Comparison of ENCODE assay signal across 8 mouse cellular contexts in the genomic region with DNA sequence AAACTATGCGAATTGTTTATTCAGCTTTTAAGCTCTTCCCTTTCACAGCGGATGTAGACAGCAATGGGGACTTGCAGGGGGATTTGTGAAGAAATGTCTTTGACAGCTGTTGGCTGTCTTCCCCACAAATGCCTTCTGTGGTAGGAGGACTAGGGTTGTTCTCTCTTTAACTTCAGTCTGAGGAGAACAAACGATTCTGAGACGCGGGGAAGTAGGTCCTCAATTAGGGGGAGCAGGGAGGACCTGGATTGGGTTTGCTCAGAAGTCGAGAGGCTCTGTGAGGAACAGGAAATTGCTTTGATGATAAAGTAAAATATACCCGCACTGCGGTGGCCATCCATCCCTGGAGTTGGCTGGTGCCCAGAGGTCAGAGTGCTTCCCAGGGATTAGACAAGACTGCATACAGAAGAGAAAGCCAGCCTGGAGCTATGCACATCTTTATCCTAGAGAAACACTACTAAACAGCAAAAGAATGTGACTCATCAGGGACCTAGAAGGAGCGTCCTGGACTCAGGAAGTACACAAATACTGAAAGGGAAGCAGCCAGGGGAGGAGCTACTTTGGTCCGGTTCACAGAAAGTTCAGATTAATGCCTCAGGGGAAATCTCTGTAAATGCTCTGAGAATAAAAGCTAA.
DNase-seq lines count a peak whose midpoint lies in the region; ATAC-seq and TF ChIP-seq lines count a peak whose summit lies in the region.

No protein-coding gene starts in this region.

- H3K27ac ChIP-seq in embryonic facial prominence, embryonic 11.5 days (replicated peaks; ENCODE audit: low read depth, low read length) = no peak overlapping the region
- peak overlapping the region; percentile 44 for H3K27ac ChIP-seq in liver, adult 2 months (replicated peaks; ENCODE audit: insufficient read depth, low read depth, low read length)
- no peak overlapping the region for H3K27ac ChIP-seq in neural tube, embryonic 15.5 days (replicated peaks)

- WGBS in embryonic facial prominence, embryonic 11.5 days = 27% methylated on average over 10 of the region's 10 CpGs
- 39% methylated on average over 10 of the region's 10 CpGs for WGBS in liver, adult 2 months
- WGBS in neural tube, embryonic 15.5 days = 56% methylated on average over 10 of the region's 10 CpGs

- H3K27me3 ChIP-seq in embryonic facial prominence, embryonic 11.5 days (ENCODE audit: control insufficient read depth, insufficient read depth, low read length) = no peaks in the 10 kb centered on the region
- H3K27me3 ChIP-seq in liver, adult 2 months (ENCODE audit: control insufficient read depth, insufficient read depth, low read length) = no peaks in the 10 kb centered on the region
- no peaks in the 10 kb centered on the region for H3K27me3 ChIP-seq in neural tube, embryonic 15.5 days (replicated peaks)

- peak; percentile 20 to 33 for DNase-seq in cerebellum, postnatal 14 days
- no peak for DNase-seq in cerebellum, adult 9-11 months
- peak; percentile 1 to 4 for DNase-seq in B cell, adult 2 months
- peak; percentile 66 for DNase-seq in embryonic facial prominence, embryonic 11.5 days (ENCODE audit: low spot score)
- DNase-seq in heart, postnatal 36 days = peak; percentile 22 to 29
- peak; percentile 22 for DNase-seq in liver, adult 2 months (ENCODE audit: extremely low read depth, low read depth, low spot score)
- DNase-seq in testis, postnatal 14 days (ENCODE audit: low spot score) = no peak

- no peak overlapping the region for H3K9ac ChIP-seq in embryonic facial prominence, embryonic 11.5 days (replicated peaks; ENCODE audit: low read length)
- H3K9ac ChIP-seq in liver, adult 2 months (ENCODE audit: low read depth, low read length) = no peak overlapping the region
- no peak overlapping the region for H3K9ac ChIP-seq in neural tube, embryonic 15.5 days (replicated peaks)

- intact Hi-C loops in heart, postnatal 36 days (cut with DNase I) = no loop called here

- no peaks in the 10 kb centered on the region for H3K36me3 ChIP-seq in embryonic facial prominence, embryonic 11.5 days (replicated peaks; ENCODE audit: control insufficient read depth, insufficient read depth, low read depth, low read length)
- H3K36me3 ChIP-seq in liver, adult 2 months (ENCODE audit: control insufficient read depth, insufficient read depth, low read length) = no peaks in the 10 kb centered on the region
- no peaks in the 10 kb centered on the region for H3K36me3 ChIP-seq in neural tube, embryonic 15.5 days

- no peak for TF ChIP-seq POLR2A in liver, adult 2 months (IDR thresholded peaks at IDR 0.05; ENCODE audit: extremely low read depth, insufficient read depth, low read length)

- TF ChIP-seq CTCF in liver, adult 2 months (IDR thresholded peaks at IDR 0.05; ENCODE audit: low read depth, low read length) = no peak

- H3K79me2 ChIP-seq in liver, adult 2 months (ENCODE audit: control insufficient read depth, insufficient read depth, low read length) = no peaks in the 10 kb centered on the region

- H3K4me2 ChIP-seq in embryonic facial prominence, embryonic 11.5 days (ENCODE audit: low read depth, low read length) = no peak overlapping the region
- H3K4me2 ChIP-seq in neural tube, embryonic 15.5 days = no peak overlapping the region

- 0 out of 2 replicates have a peak, but pooled peaks have one; percentile 52 for ATAC-seq in embryonic facial prominence, embryonic 11.5 days (replicated peaks; ENCODE audit: insufficient number of reproducible peaks, low FRiP score, low TSS enrichment, low read depth)
- ATAC-seq in neural tube, embryonic 15.5 days (ENCODE audit: low FRiP score) = peak; percentile 55; the same call in 1 of the 2 replicates

- H3K4me1 ChIP-seq in embryonic facial prominence, embryonic 11.5 days (ENCODE audit: control insufficient read depth, insufficient read depth, low read length) = no peaks in the 10 kb centered on the region
- no peaks in the 10 kb centered on the region for H3K4me1 ChIP-seq in liver, adult 2 months (ENCODE audit: control insufficient read depth, insufficient read depth, low read length)
- H3K4me1 ChIP-seq in neural tube, embryonic 15.5 days = no peaks in the 10 kb centered on the region

- no peaks in the 10 kb centered on the region for H3K9me3 ChIP-seq in embryonic facial prominence, embryonic 11.5 days (replicated peaks; ENCODE audit: control insufficient read depth, low read length)
- no peaks in the 10 kb centered on the region for H3K9me3 ChIP-seq in neural tube, embryonic 15.5 days (replicated peaks)

- H3K4me3 ChIP-seq in embryonic facial prominence, embryonic 11.5 days (ENCODE audit: low read depth, low read length) = no peak overlapping the region
- no peak overlapping the region for H3K4me3 ChIP-seq in liver, adult 2 months (ENCODE audit: insufficient read depth, low read depth, low read length)
- no peak overlapping the region for H3K4me3 ChIP-seq in neural tube, embryonic 15.5 days (replicated peaks)

Comparison
In these comparisons a context has a peak if more than half of its experiments do, and no peak if none do; other contexts are left out.
1. DNase-seq: peak in cerebellum, postnatal 14 days (2 of 2), B cell, adult 2 months (2 of 2), embryonic facial prominence, embryonic 11.5 days (single experiment), heart, postnatal 36 days (2 of 2) and liver, adult 2 months (single experiment); none in cerebellum, adult 9-11 months (single experiment) and testis, postnatal 14 days (single experiment).